Mouse (Mus musculus) lung, postnatal 4 days (tissue): ENCODE results near the gene Slc8a2.

Experiments used
- DNase-seq, 2 experiments: peaks; one replicate each; pipeline ENCODE4 v3.0.0; 2021

Slc8a2 gene

DNA sequence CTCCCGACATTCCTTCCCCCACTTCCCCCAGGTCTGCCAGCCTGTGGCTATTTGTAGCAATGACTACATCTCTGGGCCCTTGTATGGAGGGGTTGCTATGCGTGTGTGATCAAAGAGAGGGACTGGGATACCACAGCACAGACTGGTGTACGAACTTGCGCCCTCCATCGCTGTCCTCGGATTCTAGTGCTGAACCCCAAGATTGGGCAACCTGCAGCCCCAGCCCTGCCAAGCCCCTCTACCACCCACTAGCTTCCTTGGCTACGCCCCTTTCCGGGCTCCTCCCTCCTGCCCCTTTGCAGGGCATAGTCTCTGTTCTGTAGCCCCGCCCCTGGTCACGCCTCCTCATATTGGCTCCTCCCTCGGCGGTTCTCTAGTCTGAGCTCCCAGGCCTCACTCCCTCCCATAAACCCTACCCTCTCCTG is at the start of gene Slc8a2:
Gene Slc8a2 (plus strand): TSS at position 406 of the 425 bp plus-strand sequence.
- peak; percentile 76 to 82 for DNase-seq

DNA sequence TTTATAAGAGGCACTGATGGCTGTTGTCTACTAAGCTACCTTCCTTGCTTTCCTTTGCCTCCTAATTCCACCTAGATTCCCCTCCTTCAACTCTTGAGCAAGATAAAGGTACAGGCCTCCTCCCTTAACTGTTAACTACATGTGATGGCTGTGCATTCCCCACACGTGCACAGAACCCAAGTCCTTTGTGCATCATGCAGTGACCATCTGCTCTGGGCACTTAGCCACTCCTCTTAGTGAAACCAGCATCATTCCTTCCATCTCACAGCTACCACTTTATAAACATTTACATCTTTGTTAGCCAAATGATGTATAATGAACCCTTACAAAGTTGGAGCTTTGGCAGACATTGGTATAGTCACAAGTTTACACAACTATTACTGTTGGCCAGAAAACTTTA is 49.7 kb upstream of the Slc8a2 start:
- DNase-seq = no peak

DNA sequence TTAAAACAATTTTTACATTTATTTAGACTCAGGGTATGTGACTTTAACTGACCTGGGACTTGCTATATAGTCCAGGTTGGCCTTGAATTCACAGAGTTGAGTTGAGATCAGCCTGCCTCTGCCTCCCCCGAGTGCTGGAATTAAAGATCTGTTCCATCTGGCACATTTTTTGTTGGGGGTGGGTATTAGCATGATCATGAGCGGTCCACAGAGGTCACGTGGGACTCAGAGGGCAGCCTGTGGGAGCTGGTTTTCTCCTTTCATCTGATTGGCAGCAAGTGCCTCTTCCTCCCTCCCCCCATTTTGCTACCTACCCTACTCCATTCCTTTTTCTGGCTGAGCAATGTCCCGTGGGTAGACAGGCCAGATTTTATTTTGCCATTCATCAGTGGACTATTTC is 49.0 kb upstream of the Slc8a2 start:
- no peak for DNase-seq

DNA sequence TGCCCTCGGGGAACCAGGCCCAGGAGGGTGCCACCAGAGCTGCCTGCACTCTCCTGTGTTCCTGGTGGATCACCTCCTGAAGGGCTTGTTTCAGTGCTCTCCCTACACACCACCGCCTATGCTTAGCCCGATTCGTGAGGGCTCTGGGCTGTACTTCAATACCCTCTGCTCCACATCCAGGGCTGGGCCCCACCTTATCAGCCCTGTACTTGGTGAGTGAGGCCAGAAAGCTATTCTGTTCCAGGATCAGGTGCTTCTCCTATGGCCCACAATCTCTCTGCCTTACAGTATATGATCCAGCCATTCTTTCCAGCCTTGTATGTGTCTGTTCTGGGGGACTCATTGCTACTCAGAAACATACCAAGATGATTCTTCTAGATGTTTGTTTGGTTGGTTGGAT is 46.3 kb upstream of the Slc8a2 start:
- DNase-seq = no peak

DNA sequence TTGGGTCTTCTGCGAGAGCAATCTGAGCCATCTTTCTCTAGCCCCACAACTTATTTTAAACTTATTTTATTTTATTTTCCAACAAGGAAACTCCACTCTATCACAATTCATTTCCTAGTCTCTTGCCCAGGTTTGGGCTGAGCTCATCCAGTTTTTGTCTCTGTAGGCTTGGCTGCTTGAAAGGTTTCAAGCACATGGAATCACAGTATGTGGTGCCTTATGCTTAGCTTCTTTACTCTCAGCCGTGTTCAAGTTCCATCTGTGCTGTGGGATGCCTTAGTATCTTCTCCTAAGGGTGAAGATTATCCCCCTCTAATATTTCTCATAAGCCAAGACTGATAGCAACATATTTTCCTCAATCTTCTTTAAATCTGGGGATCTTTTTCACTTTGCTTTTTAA is 42.0 kb upstream of the Slc8a2 start:
- no peak for DNase-seq

DNA sequence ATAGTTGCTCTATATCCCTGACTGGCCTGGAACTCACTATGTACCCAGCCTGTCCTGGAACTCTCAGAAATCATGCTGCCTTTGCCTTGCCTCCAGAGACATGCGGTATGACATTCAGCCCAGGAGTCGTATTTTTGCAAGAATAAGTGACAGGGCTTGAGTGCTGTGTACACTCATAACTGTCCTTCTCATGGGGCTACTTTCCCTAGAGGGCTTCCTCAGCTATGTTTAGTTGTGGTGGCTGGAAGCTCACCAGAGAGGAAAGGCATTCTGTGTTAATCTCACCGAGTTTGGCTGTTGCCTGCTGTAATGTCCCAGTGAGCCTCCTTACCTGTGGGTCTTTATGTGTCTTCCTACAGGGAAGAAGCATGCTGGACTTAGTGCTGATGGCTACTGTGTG is 35.0 kb upstream of the Slc8a2 start:
- DNase-seq = peak in 1 of 2 experiments; percentile 9

DNA sequence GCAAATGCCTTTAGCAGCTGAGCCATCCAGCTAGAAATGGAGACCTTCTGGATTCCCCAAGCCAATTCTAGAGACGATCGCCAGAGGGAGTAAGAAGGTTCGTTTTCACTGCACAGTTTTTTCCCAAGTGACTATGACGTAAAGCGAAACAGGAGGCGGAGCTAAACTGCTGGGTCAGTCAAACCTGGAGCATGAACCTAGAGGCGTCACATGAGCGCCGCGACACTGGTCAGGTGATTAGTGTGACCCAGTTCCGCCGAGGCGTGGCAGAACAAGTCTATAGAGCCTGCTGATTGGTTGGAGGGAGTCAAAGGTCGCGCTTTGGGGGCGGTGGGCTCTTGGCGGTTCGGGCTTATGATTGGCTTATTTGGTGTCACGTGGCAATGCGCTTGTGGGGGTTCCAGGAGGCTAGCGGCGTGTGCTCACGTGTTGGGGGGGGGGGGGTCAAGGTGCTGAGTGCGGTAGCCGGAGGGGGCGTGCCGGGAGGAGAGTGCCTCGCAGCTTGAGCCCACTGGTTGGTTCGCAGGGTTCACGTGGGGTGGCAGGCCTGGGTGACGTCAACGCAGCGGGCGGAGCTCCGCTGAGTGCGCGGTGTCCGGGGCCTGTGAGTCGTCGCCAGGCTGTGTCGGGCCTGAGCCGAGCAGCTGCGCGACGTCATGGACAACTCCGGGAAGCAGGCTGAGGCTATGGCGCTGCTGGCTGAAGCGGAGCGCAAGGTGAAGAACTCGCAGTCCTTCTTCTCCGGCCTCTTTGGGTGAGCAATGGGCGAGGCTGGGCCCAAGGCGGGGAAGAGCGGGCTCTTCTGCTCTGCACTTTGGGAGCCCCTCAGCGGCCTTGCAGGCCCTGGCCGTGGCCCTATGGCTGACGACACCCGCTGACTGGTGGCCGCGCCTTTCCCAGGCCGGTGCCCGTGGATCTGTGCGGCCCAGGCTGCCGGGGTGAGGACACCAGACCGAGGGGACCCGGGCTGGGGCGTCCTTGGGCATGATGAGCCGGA is 31.3 kb upstream of the Slc8a2 start, which contains the start of gene Napa:
Gene Napa (plus strand): TSS at position 438 of the 997 bp plus-strand sequence.
- peak; percentile 99 to 100 for DNase-seq

DNA sequence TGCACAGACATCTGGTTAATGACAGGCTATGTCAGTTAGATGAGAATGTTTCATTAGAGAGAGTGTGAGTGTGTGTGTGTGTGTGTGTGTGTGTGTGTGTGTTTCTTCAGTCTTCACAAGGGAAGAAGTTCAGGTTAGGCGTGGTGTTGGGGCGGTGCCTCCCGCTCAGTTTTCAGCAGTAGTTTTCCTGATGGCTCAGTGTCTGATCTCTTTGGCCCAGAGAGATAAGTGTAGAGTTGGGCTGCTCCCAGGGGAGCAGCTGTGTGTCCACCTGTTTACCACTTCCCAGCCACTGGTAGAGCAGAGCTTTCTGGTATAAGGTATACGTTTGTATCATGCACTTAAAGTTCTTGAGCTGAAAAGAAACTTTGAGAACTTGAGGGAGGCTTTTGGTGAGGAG is 29.7 kb upstream of the Slc8a2 start:
- no peak for DNase-seq

DNA sequence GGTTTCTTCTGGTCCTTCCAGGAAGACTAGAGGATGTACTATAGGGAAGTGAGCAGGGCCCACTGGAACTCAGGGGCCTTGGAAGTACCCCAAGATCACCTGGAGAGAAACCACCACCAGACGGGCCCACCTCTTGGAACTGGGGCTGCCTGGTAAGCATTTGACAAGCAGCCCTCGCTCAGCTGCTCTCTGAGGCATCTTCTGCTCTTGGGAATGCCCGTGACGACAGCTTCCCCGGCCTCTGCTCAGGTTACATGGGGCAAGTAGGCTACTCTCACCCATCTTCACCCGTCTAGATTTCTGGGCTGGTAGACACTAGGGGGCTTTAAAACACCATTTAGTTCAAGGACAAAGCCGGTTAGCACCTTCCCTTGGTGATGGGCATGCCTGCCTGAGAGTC is 28.5 kb upstream of the Slc8a2 start:
- DNase-seq = no peak

DNA sequence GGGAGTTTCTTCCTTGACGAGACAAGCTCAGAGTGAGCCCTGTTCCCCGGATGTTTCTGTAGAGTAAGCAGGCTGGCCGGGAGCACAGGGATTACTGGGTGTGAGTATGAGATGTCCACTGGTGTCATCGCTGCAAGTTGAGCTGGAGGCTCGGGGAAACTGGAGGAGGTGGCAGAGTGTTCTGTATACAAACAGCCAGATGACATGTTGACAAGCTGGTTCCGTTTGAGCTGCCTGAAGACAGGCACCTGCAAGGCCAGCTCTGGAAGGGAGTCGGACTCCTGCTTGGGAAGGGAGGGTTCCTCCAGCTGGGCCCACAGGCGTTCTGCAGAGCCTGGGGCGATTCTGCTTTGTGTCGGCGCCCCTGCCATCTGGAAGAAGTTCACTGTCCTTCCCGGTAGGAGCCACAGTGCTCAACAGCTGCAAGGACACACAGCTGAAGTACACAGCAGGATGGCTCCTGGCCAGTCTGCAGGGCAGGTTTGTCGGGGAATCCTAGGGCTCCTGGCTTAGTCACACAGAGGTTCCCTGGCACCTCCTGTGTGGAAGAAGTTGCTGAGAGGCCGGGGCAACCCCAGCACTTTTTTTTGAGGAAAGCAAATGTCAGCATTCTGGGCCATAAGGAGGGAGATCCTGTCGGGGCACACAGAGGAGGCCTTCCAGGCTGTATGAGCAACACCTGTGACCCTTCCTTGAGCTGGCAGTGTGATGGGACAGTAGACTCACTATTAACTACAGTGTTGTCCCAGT is 27.7 kb upstream of the Slc8a2 start:
- peak; percentile 19 to 40 for DNase-seq

DNA sequence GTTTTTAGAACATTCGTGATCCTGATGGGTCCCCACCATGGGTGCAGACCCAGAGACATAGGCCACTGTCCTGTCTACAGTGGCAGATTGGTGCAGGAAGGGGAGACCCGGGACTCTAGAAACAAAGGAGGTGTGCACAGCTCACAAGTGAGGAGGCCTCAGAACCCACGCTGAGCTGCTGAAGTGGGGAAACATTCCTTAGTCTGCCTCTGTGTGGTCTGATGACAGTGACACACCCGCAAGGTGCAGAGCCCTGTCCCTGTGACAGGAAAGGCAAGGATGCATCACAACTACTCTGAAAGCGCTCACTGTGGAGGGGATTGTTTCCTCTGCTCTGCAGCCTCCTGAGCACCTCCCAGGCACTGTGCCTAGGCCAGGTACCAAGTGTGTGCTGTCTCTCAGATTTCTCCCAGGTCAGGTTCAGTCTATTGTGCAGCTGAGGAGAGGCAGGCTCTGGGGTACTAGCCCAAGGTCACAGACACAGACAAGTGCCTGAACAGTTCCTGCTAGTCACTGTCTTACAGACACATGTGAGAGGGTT is 26.9 kb upstream of the Slc8a2 start:
- DNase-seq = no peak

DNA sequence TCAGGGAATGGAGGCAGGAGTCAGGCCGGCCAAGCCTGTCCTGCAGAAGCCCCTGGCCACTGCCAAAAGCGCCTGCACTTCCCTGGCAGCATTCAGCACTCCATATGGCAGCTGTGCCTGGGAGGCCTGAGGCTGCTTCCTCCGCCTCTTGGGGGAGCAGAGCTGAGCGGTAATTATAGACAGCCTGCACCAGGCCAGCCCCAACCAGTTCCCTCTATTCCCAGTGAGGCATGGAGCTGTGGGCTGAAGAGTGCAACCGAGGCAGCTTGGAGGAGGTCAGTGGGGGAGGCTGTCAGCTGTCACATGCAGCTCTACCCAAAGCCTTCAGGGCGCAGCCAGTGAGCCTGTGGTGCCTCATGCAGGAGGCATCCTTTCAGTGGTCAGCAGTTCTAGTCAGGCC is 25.9 kb upstream of the Slc8a2 start:
- DNase-seq = peak; percentile 21 to 72

DNA sequence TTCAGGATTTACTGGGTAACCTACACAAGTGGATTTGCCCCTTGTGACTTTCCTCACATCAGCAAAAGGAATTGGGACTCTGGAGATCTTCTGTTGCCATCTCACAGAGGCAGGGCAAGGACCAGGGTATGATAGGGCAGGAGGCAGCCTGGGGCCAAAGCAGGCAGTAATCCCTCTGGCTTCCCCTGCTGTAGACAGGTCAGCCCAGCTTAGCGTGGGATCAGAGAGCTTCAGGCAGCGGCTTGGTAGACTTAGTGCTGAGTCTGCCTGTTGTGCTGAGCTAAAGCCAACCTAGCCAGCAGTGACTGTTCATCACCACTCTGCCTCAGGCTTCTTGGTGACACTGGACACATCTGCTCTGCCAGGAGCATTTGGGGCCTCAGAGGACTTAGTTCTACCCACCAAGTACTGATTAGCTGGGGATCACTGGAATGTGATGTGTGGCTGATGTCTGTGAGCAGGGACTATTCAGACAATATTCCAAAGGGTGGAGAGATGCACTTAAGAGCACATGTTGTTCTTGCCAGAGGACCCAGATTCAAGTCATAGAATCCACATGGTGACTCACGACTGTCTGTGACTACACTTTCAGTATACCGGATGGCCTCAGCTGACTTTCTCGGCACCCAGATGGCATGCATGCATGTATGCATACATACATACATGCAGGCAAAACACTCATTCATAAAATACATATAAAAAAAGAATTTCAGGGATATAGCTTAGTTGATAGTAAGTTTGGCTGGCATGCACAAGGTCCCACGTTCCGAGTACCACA is 24.8 kb upstream of the Slc8a2 start:
- peak in 1 of 2 experiments; percentile 41 for DNase-seq

DNA sequence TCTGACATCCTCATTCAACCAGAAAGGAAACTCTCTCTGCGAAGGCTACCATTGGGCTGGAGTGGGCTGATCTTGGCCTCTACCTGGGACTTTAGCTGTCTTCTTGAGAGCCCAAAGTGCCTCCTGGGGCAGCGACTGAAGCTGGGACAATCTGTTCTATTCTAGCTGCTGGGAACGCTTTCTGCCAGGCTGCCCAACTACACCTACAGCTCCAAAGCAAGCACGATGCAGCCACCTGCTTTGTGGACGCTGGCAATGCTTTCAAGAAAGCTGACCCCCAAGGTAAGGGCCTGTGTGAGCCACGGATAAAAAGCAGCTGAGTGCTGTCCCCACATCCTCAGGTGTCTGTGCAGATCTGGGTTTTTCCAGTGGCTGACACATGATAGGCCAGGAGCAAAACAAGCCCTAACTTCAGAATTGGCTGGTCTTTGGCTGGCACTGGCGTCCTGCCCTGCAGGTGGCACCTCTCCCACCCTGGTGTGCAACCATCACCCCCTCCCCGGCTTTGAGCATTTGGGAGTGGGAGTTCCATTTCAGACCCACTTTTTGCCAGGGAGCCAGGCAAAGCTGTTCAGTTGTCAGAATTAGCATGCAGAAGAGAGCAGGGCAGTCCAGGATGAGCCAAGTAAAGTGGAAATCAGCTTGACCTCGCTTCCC is 20.6 kb upstream of the Slc8a2 start:
- DNase-seq = no peak

DNA sequence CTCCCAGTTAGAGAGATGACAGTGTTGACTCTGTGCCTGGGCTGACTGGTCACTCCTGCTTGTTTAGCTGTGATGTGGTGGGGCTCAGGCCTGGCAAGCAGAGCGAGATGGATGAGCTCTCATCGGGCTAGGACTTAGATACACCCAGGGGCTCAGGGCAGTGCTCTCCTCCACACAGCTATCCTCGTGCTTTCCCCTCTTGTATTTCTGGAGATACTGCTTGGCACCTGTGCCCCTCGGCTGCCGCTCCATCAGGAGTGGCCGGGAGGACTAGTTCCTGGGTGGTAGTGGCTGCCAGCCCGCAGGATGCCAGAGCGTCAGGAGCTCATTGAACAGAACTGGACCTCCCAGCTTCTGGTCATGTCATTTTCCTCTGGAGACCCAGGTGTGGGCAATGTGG is 19.5 kb upstream of the Slc8a2 start:
- DNase-seq = no peak

DNA sequence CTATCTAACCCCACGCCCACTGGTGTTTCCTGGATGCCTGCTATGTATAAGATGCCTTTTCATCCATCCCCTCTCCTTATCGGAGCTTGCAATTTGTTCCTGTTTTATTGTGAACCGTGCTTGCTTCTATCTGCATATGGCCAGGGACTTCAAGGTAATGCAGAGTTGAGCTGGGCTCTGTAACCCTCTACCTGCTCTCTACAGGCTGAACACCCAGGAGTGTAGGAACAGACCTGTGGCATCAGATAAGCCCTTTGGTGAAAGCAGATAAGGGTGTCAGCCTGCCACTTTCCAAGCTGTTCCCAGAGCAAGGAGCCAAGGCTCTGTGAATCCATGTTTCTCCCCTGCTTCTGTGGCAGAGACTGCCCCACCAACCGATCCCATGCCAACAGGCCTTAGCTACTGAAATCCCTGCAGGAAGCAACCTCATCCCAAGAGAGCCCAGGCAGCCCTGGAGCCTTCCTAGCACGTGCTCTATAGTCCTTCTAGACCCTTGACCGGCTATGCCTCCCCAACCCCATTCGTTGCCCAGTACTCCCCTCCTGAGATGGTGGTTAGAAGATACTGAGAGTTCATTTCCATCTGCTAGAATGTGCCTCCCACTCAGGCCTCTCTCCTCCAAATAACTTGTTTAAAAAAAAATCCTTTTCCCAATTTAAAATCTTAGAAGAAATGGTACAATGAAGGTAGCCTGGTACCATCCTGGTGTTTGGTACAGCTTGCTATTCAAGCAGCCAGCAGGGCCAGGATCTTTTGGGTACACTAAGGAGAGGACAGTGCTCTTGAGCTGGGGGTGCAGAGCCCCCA is 18.1 kb upstream of the Slc8a2 start:
- DNase-seq = no peak

DNA sequence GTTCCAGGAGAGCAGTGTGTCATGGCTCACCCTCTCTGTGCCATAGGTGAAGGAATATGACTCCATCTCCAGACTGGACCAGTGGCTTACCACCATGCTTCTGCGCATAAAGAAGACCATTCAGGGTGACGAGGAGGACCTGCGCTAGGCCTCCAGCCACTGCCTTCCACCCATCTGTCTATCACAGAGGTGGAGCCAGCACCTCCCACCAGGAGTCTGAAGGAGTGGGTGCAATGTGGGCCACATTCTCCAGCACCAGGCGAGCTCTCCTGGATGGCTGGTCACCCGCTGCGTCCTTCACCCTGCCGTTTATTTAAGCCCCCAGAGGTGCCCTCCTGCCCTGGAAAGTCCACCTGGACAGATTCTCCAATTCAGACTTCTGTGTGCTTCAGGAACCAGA is 13.2 kb upstream of the Slc8a2 start:
- no peak for DNase-seq

DNA sequence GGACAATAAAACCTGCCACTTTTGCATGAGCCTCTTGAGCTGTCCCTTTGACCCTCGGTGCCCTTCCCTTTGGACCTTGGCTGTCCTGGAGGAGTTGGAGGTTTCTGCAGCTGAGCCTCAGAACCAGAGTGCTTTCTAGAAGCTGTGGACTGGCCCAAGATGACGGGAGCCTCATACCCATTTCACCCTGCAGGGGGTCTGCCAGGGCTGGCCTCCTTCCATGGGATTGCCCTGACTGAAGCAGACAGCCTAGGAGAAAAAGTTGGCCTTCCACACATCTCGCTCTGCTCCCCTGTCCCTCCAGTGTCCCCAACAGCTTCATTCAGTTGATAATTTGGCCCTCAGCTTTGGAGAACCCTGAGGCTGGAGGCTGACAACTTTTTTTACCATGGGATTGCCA is 12.5 kb upstream of the Slc8a2 start:
- no peak for DNase-seq

DNA sequence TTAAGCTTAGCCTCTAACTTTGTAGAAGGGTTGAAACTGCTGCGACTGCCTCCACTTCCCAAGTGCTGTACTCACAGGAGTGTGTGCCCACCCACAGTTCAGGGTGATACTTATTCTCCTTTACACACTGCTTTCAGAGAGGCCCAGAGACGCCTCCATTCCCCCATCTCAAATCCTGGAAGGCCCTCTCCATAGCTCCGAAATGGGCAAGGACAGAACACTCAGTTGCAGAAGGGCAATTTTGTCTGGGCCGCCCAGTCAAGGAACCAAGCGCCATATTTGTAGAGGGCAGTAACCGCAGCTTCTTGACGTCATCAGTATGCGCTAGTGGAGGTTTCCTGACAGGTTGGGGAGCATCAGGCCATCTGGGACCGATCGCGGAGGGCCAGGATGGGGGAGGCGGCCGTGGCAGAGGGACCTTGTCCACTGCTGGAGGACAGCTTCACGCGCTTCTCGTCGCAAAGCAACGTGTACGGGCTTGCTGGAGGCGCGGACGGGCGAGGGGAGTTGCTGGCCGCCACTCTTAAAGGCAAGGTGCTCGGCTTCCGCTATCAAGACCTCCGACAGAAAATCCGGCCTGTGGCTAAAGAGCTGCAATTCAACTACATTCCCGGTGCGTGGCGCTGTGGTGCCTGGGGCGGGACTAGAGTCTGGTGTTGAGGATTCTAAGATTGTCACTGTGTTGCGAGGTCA is 9.9 kb upstream of the Slc8a2 start, which contains the start of gene Kptn:
Gene Kptn (plus strand): TSS at position 327 of the 693 bp plus-strand sequence.
- peak; percentile 91 to 95 for DNase-seq

DNA sequence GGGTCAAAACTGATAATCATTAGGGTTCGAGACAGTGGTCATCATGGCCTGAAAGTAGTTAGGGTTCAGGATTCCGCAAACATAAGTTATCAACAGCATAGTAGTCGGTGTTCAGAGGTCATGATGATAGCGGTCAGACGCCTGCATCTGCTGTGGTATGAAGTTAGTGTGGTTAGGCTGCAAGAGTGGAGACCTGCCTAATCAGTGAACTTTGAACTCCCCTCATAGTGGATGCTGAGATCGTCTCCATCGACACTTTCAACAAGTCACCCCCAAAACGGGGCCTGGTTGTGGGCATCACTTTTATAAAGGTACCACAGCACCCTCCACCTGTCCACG is 9.4 kb upstream of the Slc8a2 start:
- no peak for DNase-seq

DNA sequence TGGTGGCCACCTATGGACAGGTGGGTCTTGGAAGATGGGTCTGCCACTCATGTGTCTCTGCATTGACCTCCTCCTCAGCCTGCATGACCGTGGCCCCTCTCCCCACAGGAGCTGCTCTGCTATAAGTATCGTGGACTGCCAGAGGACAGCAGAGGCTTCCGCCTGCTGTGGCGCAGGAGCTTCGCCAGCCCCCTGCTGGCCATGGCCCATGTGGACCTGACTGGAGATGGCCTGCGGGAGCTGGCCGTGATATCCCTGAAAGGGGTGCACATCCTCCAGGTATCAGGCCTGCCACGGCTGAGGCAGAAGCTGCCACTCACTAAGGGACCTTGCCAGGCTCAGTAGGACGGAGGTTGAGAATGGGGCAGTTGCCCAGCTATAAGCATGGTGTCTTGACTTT is 3.8 kb upstream of the Slc8a2 start:
- no peak for DNase-seq
